Mouse (Mus musculus) G1E (cell line): Measurements from ENCODE around the gene Fbxo28.

Source experiments
- CTCF ChIP-seq: IDR thresholded peaks from 2 replicates; pipeline ENCODE4 v1.5.1; 2012; ENCODE audit warnings: low read depth, low read length, inconsistent platforms, mixed read lengths
- POLR2AphosphoS5 ChIP-seq: IDR thresholded peaks from 2 replicates; pipeline ENCODE4 v1.6.1; 2012; ENCODE audit warnings: low read depth, low read length, inconsistent platforms; ENCODE audit not compliant: insufficient replicate concordance

- TF ChIP-seq CTCF, result no peak
- TF ChIP-seq POLR2AphosphoS5, result no peak
Observed at GRCm38 (mm10) chr1:182362703-182363102, 21.3 kb upstream of the Fbxo28 start.
